Mouse (Mus musculus) liver, embryonic 14.5 days (tissue): ENCODE results near the gene Flt3l. TPM values are rescaled to one million over a fixed set of nuclear protein-coding genes. Genes with fewer than 3 reads are reported as not detected.
A peak's percentile ranks its signal among the peaks of the same experiment; 100 is the strongest.

Source experiments
- ATAC-seq: fragments of 200-750 bp; cut with Nextera tagmentation; 2 replicates; pipeline ENCODE4 v1.8.0; 2017; ENCODE audit warnings: moderate number of reproducible peaks, mild to moderate bottlenecking, moderate library complexity; ENCODE audit not compliant: insufficient read depth
- DNase-seq, 3 experiments: peaks; one replicate each; pipeline ENCODE4 v3.0.0-alpha.2; 2012 to 2013; ENCODE audit warnings: low read depth in 3 of 3, low spot score in 3 of 3
- H3K27ac ChIP-seq: fragments of 300-500 bp; sonication (generic); 2 replicates; pipeline ENCODE4 v1.5.1; 2014; ENCODE audit warnings: moderate library complexity, mild to moderate bottlenecking, control low read depth, inconsistent platforms
- H3K27me3 ChIP-seq: fragments of 300-500 bp; sonication (generic); 2 replicates; pipeline ENCODE4 v1.6.1; 2014; ENCODE audit warnings: mild to moderate bottlenecking, low read length, moderate library complexity; ENCODE audit not compliant: control insufficient read depth, insufficient read depth
- H3K36me3 ChIP-seq: fragments of 300-500 bp; sonication (generic); replicated peaks from 2 replicates; pipeline ENCODE4 v1.6.1; 2014; ENCODE audit warnings: low read depth; ENCODE audit not compliant: control insufficient read depth, insufficient read depth
- H3K4me1 ChIP-seq, 2 experiments: fragments of 200-500 bp in 1 of 2; fragments of 300-500 bp in 1 of 2; sonication (generic) in 1 of 2; replicated peaks; 2 replicates each; pipeline ENCODE4 v1.6.1; 2012 to 2014; ENCODE audit warnings: antibody characterized with exemption in 1 of 2, inconsistent platforms in 1 of 2, low read length in 1 of 2; ENCODE audit not compliant: control insufficient read depth in 2 of 2, insufficient read depth in 2 of 2
- H3K4me2 ChIP-seq: fragments of 300-500 bp; sonication (generic); 2 replicates; pipeline ENCODE4 v1.6.1; 2014; ENCODE audit warnings: low read depth, mild to moderate bottlenecking, control low read depth, moderate library complexity
- H3K4me3 ChIP-seq, 2 experiments: fragments of 200-500 bp in 1 of 2; fragments of 300-500 bp in 1 of 2; sonication (generic) in 1 of 2; 2 replicates each; pipeline ENCODE4 v1.5.1; 2012 to 2014; ENCODE audit warnings: low read depth in 2 of 2, low read length in 2 of 2, mild to moderate bottlenecking in 2 of 2, control low read depth in 1 of 2, inconsistent platforms in 1 of 2, moderate library complexity in 1 of 2; ENCODE audit not compliant: insufficient read depth in 1 of 2
- H3K9ac ChIP-seq: fragments of 300-500 bp; sonication (generic); replicated peaks from 2 replicates; pipeline ENCODE4 v1.6.1; 2014; ENCODE audit warnings: mild to moderate bottlenecking, control low read depth, moderate library complexity
- H3K9me3 ChIP-seq: fragments of 300-500 bp; sonication (generic); 2 replicates; pipeline ENCODE4 v1.6.1; 2016; ENCODE audit warnings: low read length, mixed read lengths; ENCODE audit not compliant: control insufficient read depth
- CTCF ChIP-seq: IDR thresholded peaks from 2 replicates; pipeline ENCODE4 v1.5.1; 2016; ENCODE audit warnings: antibody characterized with exemption, low read depth, control low read depth
- EP300 ChIP-seq: IDR thresholded peaks from 2 replicates; pipeline ENCODE4 v1.6.1; 2016; ENCODE audit warnings: antibody characterized with exemption, low read depth
- WGBS: fragments of 180-500 bp; shearing (Covaris S2); extraction: QIAGEN DNeasy Blood & Tissue Kit; methylation state at CpG from one replicate; pipeline ENCODE4 v1.1.7; 2014; ENCODE audit not compliant: insufficient replicate concordance; 5-methylcytosine and 5-hydroxymethylcytosine counted together
- polyA plus RNA-seq, 2 experiments: library from polyadenylated mRNA; depleted of rRNA in 1 of 2; stranded (reverse) in 1 of 2; unstranded in 1 of 2; fragments of >200 nt; fragmentation: Nextera tagmentation in 1 of 2; extraction: Ambion mirVana in 1 of 2; gene quantifications; 2 replicates each; pipeline versions ENCODE4 v1.2.1 to v1.2.3; 2012 to 2014

The Flt3l gene
- polyA plus RNA-seq, 2 experiments, result 3.9 to 12.1 TPM

GRCm38 (mm10) chr7:45134544-45135026, 1.6 kb downstream of the Flt3l start:
- H3K4me3 ChIP-seq, result peak overlapping the region; percentile 16 to 74
- peaks cover 27 to 44% of the 10 kb centered on the region in 2 experiments for H3K4me1 ChIP-seq
- DNase-seq, result peak; percentile 63 to 76 (median 66)
- H3K27ac ChIP-seq, result peak overlapping the region; percentile 51; the same call in 1 of the 2 replicates
- peak overlapping the region; percentile 67 for H3K4me2 ChIP-seq
- peak; percentile 36 for ATAC-seq
- H3K9me3 ChIP-seq, result no peaks in the 10 kb centered on the region
- H3K36me3 ChIP-seq, result no peaks in the 10 kb centered on the region
- TF ChIP-seq EP300 (no peak), CTCF (no peak)
- peak overlapping the region; percentile 70 for H3K9ac ChIP-seq
- no peaks in the 10 kb centered on the region for H3K27me3 ChIP-seq
- 2% methylated on average over 12 of the region's 12 CpGs for WGBS

- Histone ChIP-seq H3K9me3 (no peaks in the 10 kb centered on the region), H3K4me3 (no peak overlapping the region), H3K27me3 (no peaks in the 10 kb centered on the region), H3K27ac (no peak overlapping the region), H3K4me1 (peaks cover 27 to 42% of the 10 kb centered on the region in 2 experiments), H3K36me3 (no peaks in the 10 kb centered on the region), H3K9ac (no peak overlapping the region), H3K4me2 (no peak overlapping the region)
- no peak for TF ChIP-seq EP300
- TF ChIP-seq CTCF, result peak; percentile 58
- DNase-seq (no peak), ATAC-seq (no peak)
- WGBS, result 81% methylated on average over 8 of the region's 8 CpGs
These were observed 2.6 kb downstream of the Flt3l start for GRCm38 (mm10) chr7:45133446-45134159.

- ATAC-seq (no peak), DNase-seq (no peak)
- Histone ChIP-seq H3K4me2 (no peak overlapping the region), H3K36me3 (peaks cover 7% of the 10 kb centered on the region), H3K9me3 (no peaks in the 10 kb centered on the region), H3K27ac (no peak overlapping the region), H3K4me3 (no peak overlapping the region), H3K27me3 (no peaks in the 10 kb centered on the region), H3K9ac (no peak overlapping the region), H3K4me1 (peaks cover 15 to 27% of the 10 kb centered on the region in 2 experiments)
- 79% methylated on average over 11 of the region's 11 CpGs for WGBS
- no peak for TF ChIP-seq CTCF
- TF ChIP-seq EP300, result no peak
These were observed 4.4 kb downstream of the Flt3l start for GRCm38 (mm10) chr7:45131850-45132249.

- H3K4me1 ChIP-seq, result peaks cover 15 to 25% of the 10 kb centered on the region in 2 experiments
- H3K9ac ChIP-seq, result peak overlapping the region; percentile 85
- H3K4me2 ChIP-seq, result peak overlapping the region; percentile 93
- peak overlapping the region; percentile 28 to 87; a peak in 2 of 4 replicates for H3K4me3 ChIP-seq
- no peak for DNase-seq
- no peak for ATAC-seq
- peak overlapping the region; percentile 89 for H3K27ac ChIP-seq
- peaks cover 25% of the 10 kb centered on the region for H3K36me3 ChIP-seq
- no peaks in the 10 kb centered on the region for H3K27me3 ChIP-seq
- H3K9me3 ChIP-seq, result no peaks in the 10 kb centered on the region
- TF ChIP-seq CTCF (no peak), EP300 (no peak)
- WGBS, result 40% methylated on average over 15 of the region's 15 CpGs
These were observed 6.3 kb downstream of the Flt3l start for GRCm38 (mm10) chr7:45129776-45130512.

DNA sequence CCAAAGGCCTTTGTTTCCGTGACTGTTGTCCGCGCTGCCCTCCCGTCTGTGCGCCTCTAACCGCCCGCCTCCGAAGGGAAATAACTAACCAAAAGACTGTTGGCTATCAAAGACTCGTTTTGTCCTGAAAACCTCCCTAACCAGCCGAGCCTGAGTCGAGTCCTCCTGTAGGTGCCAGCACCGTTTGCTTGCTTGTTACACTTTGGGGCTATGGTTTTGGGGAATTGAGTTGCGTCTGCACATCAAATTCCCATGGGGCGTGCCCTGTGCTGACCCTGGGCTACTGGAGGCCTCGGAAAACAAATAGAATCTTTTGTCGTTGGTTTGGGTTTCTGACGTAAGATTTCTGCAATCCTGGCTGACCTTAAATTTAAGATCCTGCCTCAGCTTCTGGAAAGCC, 6.9 kb downstream of the Flt3l start:
- Histone ChIP-seq H3K4me1 (peaks cover 16 to 24% of the 10 kb centered on the region in 2 experiments), H3K36me3 (peaks cover 25% of the 10 kb centered on the region), H3K27me3 (no peaks in the 10 kb centered on the region), H3K9ac (peak overlapping the region; percentile 85), H3K4me2 (peak overlapping the region; percentile 93), H3K27ac (peak overlapping the region; percentile 89), H3K4me3 (peak overlapping the region; percentile 76 to 87), H3K9me3 (no peaks in the 10 kb centered on the region)
- DNase-seq (no peak), ATAC-seq (peak; percentile 9)
- TF ChIP-seq EP300, result no peak
- TF ChIP-seq CTCF, result no peak
- WGBS, result under 1% methylated on average over 17 of the region's 17 CpGs
